Comparison of ENCODE assay signal across 8 mouse cellular contexts in genomic region chr19:6987061-6987903, GRCm38 (mm10). TPM values are rescaled to one million over a fixed set of nuclear protein-coding genes. Genes with fewer than 3 reads are reported as not detected.
A peak's percentile ranks its signal among the peaks of the same experiment; 100 is the strongest.
DNase-seq lines count a peak whose midpoint lies in the region; ATAC-seq and TF ChIP-seq lines count a peak whose summit lies in the region.

Gene Vegfb, minus strand, starts transcription at chr19:6987651.

- peak within 1 kb of the TSS; percentile 90 for H3K27ac ChIP-seq in embryonic facial prominence, embryonic 15.5 days (replicated peaks)
- peak within 1 kb of the TSS; percentile 99 for H3K27ac ChIP-seq in heart, embryonic 12.5 days (ENCODE audit: poor library complexity, severe bottlenecking)
- H3K27ac ChIP-seq in kidney, embryonic 16.5 days (ENCODE audit: low read length) = peak within 1 kb of the TSS; percentile 79
- H3K27ac ChIP-seq in liver, embryonic 16.5 days (ENCODE audit: low read length) = peak within 1 kb of the TSS; percentile 84
- peak within 1 kb of the TSS; percentile 73 for H3K27ac ChIP-seq in neural tube, embryonic 11.5 days (ENCODE audit: low read depth, low read length)

- peak within 1 kb of the TSS; percentile 72 for H3ac ChIP-seq in C2C12 (ENCODE audit: control insufficient read depth, insufficient read length, low read depth)

- peaks cover 18% of the 10 kb centered on the region for H3K36me3 ChIP-seq in C2C12 (ENCODE audit: control insufficient read depth, insufficient read depth)
- H3K36me3 ChIP-seq in embryonic facial prominence, embryonic 15.5 days = peaks cover 29% of the 10 kb centered on the region
- H3K36me3 ChIP-seq in heart, embryonic 12.5 days = peaks cover 36% of the 10 kb centered on the region
- peaks cover 22% of the 10 kb centered on the region for H3K36me3 ChIP-seq in kidney, embryonic 16.5 days (ENCODE audit: insufficient read depth, low read length)
- H3K36me3 ChIP-seq in liver, embryonic 16.5 days (ENCODE audit: control insufficient read depth, insufficient read depth) = peaks cover 4% of the 10 kb centered on the region
- H3K36me3 ChIP-seq in neural tube, embryonic 11.5 days (ENCODE audit: control insufficient read depth, insufficient read depth, low read length) = peaks cover 3% of the 10 kb centered on the region; the same call in 1 of the 2 replicates

- peak within 1 kb of the TSS; percentile 50 for H3K4me3 ChIP-seq in C2C12 (ENCODE audit: insufficient read depth, poor library complexity, severe bottlenecking)
- H3K4me3 ChIP-seq in embryonic facial prominence, embryonic 15.5 days (replicated peaks) = peak within 1 kb of the TSS; percentile 86
- H3K4me3 ChIP-seq in heart, embryonic 12.5 days = peak within 1 kb of the TSS; percentile 87
- peak within 1 kb of the TSS; percentile 81 for H3K4me3 ChIP-seq in kidney, embryonic 16.5 days (ENCODE audit: low read length)
- H3K4me3 ChIP-seq in liver, embryonic 16.5 days (ENCODE audit: low read depth, low read length) = peak within 1 kb of the TSS; percentile 76
- H3K4me3 ChIP-seq in neural tube, embryonic 11.5 days (ENCODE audit: low read depth, low read length) = peak within 1 kb of the TSS; percentile 91

- peaks cover 12% of the 10 kb centered on the region for H3K79me2 ChIP-seq in C2C12 (ENCODE audit: control insufficient read depth, insufficient read depth)

- H3K27me3 ChIP-seq in C2C12 (ENCODE audit: control insufficient read depth, insufficient read depth, insufficient read length) = no peaks in the 10 kb centered on the region
- no peaks in the 10 kb centered on the region for H3K27me3 ChIP-seq in embryonic facial prominence, embryonic 15.5 days
- no peaks in the 10 kb centered on the region for H3K27me3 ChIP-seq in heart, embryonic 12.5 days (replicated peaks)
- H3K27me3 ChIP-seq in kidney, embryonic 16.5 days (ENCODE audit: insufficient read depth, low read length) = no peaks in the 10 kb centered on the region
- H3K27me3 ChIP-seq in liver, embryonic 16.5 days (ENCODE audit: control insufficient read depth, insufficient read depth, low read depth, low read length) = no peaks in the 10 kb centered on the region
- no peaks in the 10 kb centered on the region for H3K27me3 ChIP-seq in neural tube, embryonic 11.5 days (ENCODE audit: control insufficient read depth, insufficient read depth, low read length)

- H3K79me3 ChIP-seq in C2C12 (ENCODE audit: low read depth) = peaks cover 3% of the 10 kb centered on the region

- no peaks in the 10 kb centered on the region for H3K9me3 ChIP-seq in embryonic facial prominence, embryonic 15.5 days (replicated peaks)
- H3K9me3 ChIP-seq in heart, embryonic 12.5 days (replicated peaks) = no peaks in the 10 kb centered on the region
- H3K9me3 ChIP-seq in kidney, embryonic 16.5 days (ENCODE audit: low read length) = no peaks in the 10 kb centered on the region
- no peaks in the 10 kb centered on the region for H3K9me3 ChIP-seq in liver, embryonic 16.5 days (replicated peaks; ENCODE audit: control insufficient read depth, low read length)
- H3K9me3 ChIP-seq in neural tube, embryonic 11.5 days (ENCODE audit: control insufficient read depth, low read length) = no peaks in the 10 kb centered on the region

- DNase-seq in adrenal gland, postnatal 25 days = peak; percentile 83
- peak; percentile 62 for DNase-seq in neural tube, embryonic 11.5 days (ENCODE audit: low spot score)
- peak; percentile 85 for DNase-seq in thymus, postnatal 14 days

- peak within 1 kb of the TSS; percentile 90 for H3K9ac ChIP-seq in embryonic facial prominence, embryonic 15.5 days
- H3K9ac ChIP-seq in heart, embryonic 12.5 days = peak within 1 kb of the TSS; percentile 97
- peak within 1 kb of the TSS; percentile 93 for H3K9ac ChIP-seq in kidney, embryonic 16.5 days (replicated peaks; ENCODE audit: low read length)
- H3K9ac ChIP-seq in liver, embryonic 16.5 days (ENCODE audit: low read depth, low read length) = peak within 1 kb of the TSS; percentile 79
- peak within 1 kb of the TSS; percentile 86 for H3K9ac ChIP-seq in neural tube, embryonic 11.5 days (ENCODE audit: low read length)

- H3K4me2 ChIP-seq in embryonic facial prominence, embryonic 15.5 days (replicated peaks) = peak within 1 kb of the TSS; percentile 85
- H3K4me2 ChIP-seq in heart, embryonic 12.5 days = peak within 1 kb of the TSS; percentile 74
- peak within 1 kb of the TSS; percentile 77 for H3K4me2 ChIP-seq in kidney, embryonic 16.5 days (replicated peaks; ENCODE audit: low read depth, low read length)
- H3K4me2 ChIP-seq in liver, embryonic 16.5 days (ENCODE audit: low read depth, low read length) = peak within 1 kb of the TSS; percentile 99
- peak within 1 kb of the TSS; percentile 95 for H3K4me2 ChIP-seq in neural tube, embryonic 11.5 days (ENCODE audit: low read depth)

- H3K4me1 ChIP-seq in embryonic facial prominence, embryonic 15.5 days = peaks cover 35% of the 10 kb centered on the region
- H3K4me1 ChIP-seq in heart, embryonic 12.5 days (replicated peaks) = peaks cover 31% of the 10 kb centered on the region
- peaks cover 27% of the 10 kb centered on the region for H3K4me1 ChIP-seq in kidney, embryonic 16.5 days (ENCODE audit: insufficient read depth, low read length)
- H3K4me1 ChIP-seq in liver, embryonic 16.5 days (ENCODE audit: control insufficient read depth, low read depth, low read length) = peaks cover 41% of the 10 kb centered on the region
- H3K4me1 ChIP-seq in neural tube, embryonic 11.5 days (ENCODE audit: control insufficient read depth, insufficient read depth, low read length) = peaks cover 9% of the 10 kb centered on the region

- WGBS in embryonic facial prominence, embryonic 15.5 days = under 1% methylated on average over 74 of the region's 85 CpGs
- under 1% methylated on average over 81 of the region's 85 CpGs for WGBS in heart, embryonic 12.5 days
- WGBS in kidney, embryonic 16.5 days = under 1% methylated on average over 60 of the region's 85 CpGs
- under 1% methylated on average over 84 of the region's 85 CpGs for WGBS in liver, embryonic 16.5 days (ENCODE audit: insufficient replicate concordance)
- under 1% methylated on average over 57 of the region's 85 CpGs for WGBS in neural tube, embryonic 11.5 days

- ATAC-seq in embryonic facial prominence, embryonic 15.5 days (ENCODE audit: insufficient number of reproducible peaks, low FRiP score, low TSS enrichment, low read depth) = peak; percentile 69
- ATAC-seq in heart, embryonic 12.5 days (ENCODE audit: insufficient number of reproducible peaks, low FRiP score) = peak; percentile 61
- ATAC-seq in kidney, embryonic 16.5 days (ENCODE audit: low FRiP score, low TSS enrichment) = peak; percentile 44
- peak; percentile 75 for ATAC-seq in liver, embryonic 16.5 days (ENCODE audit: low read depth)
- peak; percentile 48 for ATAC-seq in neural tube, embryonic 11.5 days (ENCODE audit: insufficient read depth, low FRiP score, low TSS enrichment)

- no peak for TF ChIP-seq CTCF in C2C12 (IDR thresholded peaks at IDR 0.05; ENCODE audit: control insufficient read depth, insufficient read depth, insufficient read length)

TF ChIP-seq in C2C12, 6 proteins besides CTCF, POLR2A, EP300 and RAD21:
- no peak for TF ChIP-seq MYOG (IDR thresholded peaks at IDR 0.05; ENCODE audit: control insufficient read depth, extremely low read depth, insufficient read length)

RNA-seq across cellular contexts. Expression of gene Vegfb, which starts in this region (rescaled TPM):
- 37.7 TPM for polyA plus RNA-seq in C2C12 (2012; fragmentation: generic; extraction: Trizol)
- 86.0 and 90.9 TPM in 2 replicates for total RNA-seq in adrenal gland, postnatal 25 days (2021)
- polyA plus RNA-seq in embryonic facial prominence, embryonic 15.5 days (2015; fragmentation: Nextera tagmentation; extraction: Ambion mirVana) = 51.5 and 53.2 TPM in 2 replicates
- polyA plus RNA-seq in heart, embryonic 12.5 days (2016; fragmentation: Nextera tagmentation; extraction: Ambion mirVana) = 126 and 136 TPM in 2 replicates
- polyA plus RNA-seq in kidney, embryonic 16.5 days (2015; fragmentation: Nextera tagmentation; extraction: Ambion mirVana) = 25.1 and 37.3 TPM in 2 replicates
- polyA plus RNA-seq in liver, embryonic 16.5 days (2015; fragmentation: Nextera tagmentation; extraction: Ambion mirVana) = 7.7 and 10.5 TPM in 2 replicates
- 27.8 and 29.4 TPM in 2 replicates for polyA plus RNA-seq in neural tube, embryonic 11.5 days (2014; fragmentation: Nextera tagmentation; extraction: Ambion mirVana)

Comparison
In these comparisons a context has a peak if more than half of its experiments do, and no peak if none do; other contexts are left out.
1. Peak in every context shown above with its lines: DNase-seq, ATAC-seq, H3K4me3 ChIP-seq and H3K27ac ChIP-seq.